Mouse (Mus musculus): ENCODE data around the gene Ly6g6d. TPM values are rescaled to one million over a fixed set of nuclear protein-coding genes. Genes with fewer than 3 reads are reported as not detected.

The Ly6g6d gene
- total RNA-seq, 2 experiments from 2014 or later = 0.53 to 0.78 TPM

GRCm38 (mm10) chr17:35029691-35030532 is 48.0 kb downstream of the Ly6g6d start:
- intact Hi-C loops (cut with DNase I) = loop anchor here (10.0 kb wide), 1 partner anchor 205 kb away; the partner anchor contains the start of genes Atp6v1g2 and Nfkbil1
- DNase-seq (ENCODE audit: low spot score) = no peak

DNA sequence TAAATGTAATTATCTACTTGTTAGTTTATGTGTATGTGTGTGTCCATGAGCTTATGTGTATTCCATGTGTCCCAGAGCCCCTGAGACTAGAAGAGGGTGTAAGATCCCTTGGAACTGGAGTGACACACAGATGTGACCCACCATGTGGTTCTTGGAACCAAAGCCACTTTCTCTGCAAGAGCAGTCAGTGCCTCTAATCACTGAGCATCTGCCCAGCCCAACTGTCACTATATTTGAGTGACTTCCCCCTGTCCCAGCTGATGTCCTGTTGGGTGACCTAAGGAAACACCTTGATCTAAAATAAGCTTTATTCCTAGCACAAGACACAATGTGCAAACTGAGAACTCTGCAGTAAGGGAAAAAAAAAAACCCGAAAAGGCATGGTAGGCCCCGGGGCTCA is 49.5 kb downstream of the Ly6g6d start:
- DNase-seq (ENCODE audit: low spot score) = no peak
- intact Hi-C loops (cut with DNase I) = loop anchor here (10.0 kb wide), 1 partner anchor 206 kb away; the partner anchor contains the start of genes Atp6v1g2 and Nfkbil1

DNA sequence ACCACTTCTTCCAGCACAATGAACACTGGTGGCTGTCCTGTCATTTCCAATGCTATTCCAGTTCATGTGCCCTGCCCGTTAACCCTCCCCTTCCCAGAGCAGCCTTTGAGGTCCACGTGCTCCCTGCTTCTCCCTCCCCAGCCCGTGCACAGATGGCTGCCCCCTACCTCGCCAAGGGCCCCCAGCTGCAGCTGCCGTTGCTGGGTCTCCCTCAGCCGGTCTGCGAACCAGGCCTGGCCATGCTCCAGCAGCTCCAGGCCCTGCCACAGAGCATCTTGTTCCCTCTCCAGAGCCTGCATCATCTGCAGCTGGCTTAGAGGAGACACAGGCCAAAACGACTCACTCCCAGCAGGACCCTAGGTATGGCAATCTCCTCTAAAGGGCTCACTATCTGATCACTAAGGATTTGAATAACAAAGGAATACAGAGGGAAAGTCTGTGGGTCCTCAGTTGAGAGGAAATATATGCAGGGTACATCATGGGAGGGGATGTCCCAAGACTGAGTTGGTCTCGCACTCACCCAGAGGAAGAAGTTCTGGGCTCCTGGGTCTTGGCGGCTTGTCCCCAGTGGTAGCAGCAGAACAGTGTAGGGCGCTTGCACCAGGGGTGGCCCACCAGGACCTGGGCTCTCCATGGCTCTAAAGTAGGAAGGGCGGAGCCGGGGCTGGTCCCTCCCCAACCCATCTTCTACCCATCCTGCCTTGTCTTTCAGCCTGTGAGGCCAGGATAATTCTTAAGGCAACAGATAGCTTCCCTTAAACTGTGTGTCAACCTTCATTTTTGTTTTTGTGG is 50.4 kb downstream of the Ly6g6d start, which contains the start of gene Sapcd1:
Sapcd1 (minus strand) TSS at position 740 of the 792 bp plus-strand sequence.
- intact Hi-C loops (cut with DNase I) = loop anchor here (10.0 kb wide), 1 partner anchor 207 kb away; the partner anchor contains the start of genes Atp6v1g2 and Nfkbil1

GRCm38 (mm10) chr17:35026206-35026605 is 51.7 kb downstream of the Ly6g6d start:
- intact Hi-C loops (cut with DNase I) = loop anchor here (10.0 kb wide), 1 partner anchor 209 kb away; the partner anchor contains the start of genes Atp6v1g2 and Nfkbil1

More for the DNA sequence above, 50.4 kb downstream of the Ly6g6d start, which contains the start of gene Sapcd1:
- no peak for DNase-seq (ENCODE audit: low spot score)

GRCm38 (mm10) chr17:35024691-35025488 is 53.0 kb downstream of the Ly6g6d start:
- intact Hi-C loops (cut with DNase I) = loop anchor here (5.0 to 10.0 kb wide), 2 partner anchors 52 to 210 kb away; partner anchors contain the start of genes Atp6v1g2, Ly6g6d, Ly6g6e and Nfkbil1
- DNase-seq (ENCODE audit: low spot score) = no peak

More at GRCm38 (mm10) chr17:35026206-35026605, 51.7 kb downstream of the Ly6g6d start:
- DNase-seq (ENCODE audit: low spot score) = no peak

DNA sequence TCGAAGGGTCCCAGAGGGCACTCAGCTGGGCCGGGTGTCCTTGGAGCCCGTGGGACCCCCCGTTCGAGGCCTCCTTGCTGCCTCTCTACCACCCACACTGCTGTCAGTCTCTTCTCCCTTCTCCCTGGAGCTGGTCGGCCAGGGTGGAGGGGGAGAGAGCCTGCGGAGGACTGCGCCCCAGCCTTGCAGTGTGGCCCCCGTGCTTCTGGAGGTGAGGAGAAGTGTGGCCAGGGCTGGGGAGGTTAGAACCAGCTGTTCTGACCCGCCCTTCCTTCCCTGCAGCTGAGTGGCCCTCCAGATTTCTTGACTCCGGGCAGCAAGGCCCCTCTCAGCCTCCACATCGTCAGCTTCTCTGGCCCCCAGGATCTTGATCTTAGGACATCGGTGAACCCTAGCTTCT is 53.6 kb downstream of the Ly6g6d start:
- intact Hi-C loops (cut with DNase I) = loop anchor here (5.0 to 10.0 kb wide), 2 partner anchors 53 to 211 kb away; partner anchors contain the start of genes Atp6v1g2, Ly6g6d, Ly6g6e and Nfkbil1
- DNase-seq (ENCODE audit: low spot score) = no peak

GRCm38 (mm10) chr17:35023756-35024155 is 54.1 kb downstream of the Ly6g6d start:
- DNase-seq (ENCODE audit: low spot score) = no peak

GRCm38 (mm10) chr17:35023221-35023620 is 54.6 kb downstream of the Ly6g6d start:
- no peak for DNase-seq (ENCODE audit: low spot score)
- intact Hi-C loops (cut with DNase I) = loop anchor here (2.0 to 10.0 kb wide), 3 partner anchors 22 to 212 kb away; partner anchors contain the start of genes Atp6v1g2, Ly6g6d, Ly6g6e and Nfkbil1

More at GRCm38 (mm10) chr17:35023756-35024155, 54.1 kb downstream of the Ly6g6d start:
- intact Hi-C loops (cut with DNase I) = loop anchor here (2.0 to 10.0 kb wide), 3 partner anchors 21 to 211 kb away; partner anchors contain the start of genes Atp6v1g2, Ly6g6d, Ly6g6e and Nfkbil1

DNA sequence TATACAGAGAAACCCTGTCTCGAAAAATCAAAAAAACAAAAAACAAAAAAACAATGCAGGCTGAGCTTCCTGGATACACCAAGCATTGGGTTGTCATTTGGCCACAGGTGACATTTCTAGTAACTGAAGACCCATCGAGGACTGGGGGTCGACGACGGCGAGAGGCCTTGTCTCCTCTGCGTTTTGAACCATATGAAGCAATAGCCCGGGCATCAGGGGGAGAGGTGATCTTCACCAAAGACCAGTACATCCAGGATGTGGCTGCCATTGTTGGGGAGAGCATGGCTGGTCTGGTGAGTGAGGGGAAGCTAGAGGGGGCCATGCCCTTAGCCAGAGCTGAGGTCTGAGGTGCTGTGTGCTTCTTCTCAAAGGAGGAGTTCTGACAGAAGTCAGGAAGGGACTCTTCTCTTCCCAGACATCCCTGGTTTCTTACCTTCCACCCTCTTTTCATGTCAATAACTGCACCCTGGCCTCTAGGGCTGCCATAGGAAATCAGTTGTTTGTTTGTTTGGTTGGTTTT is 55.3 kb downstream of the Ly6g6d start:
- intact Hi-C loops (cut with DNase I) = loop anchor here (2.0 to 10.0 kb wide), 3 partner anchors 22 to 212 kb away; partner anchors contain the start of genes Atp6v1g2, Ly6g6d, Ly6g6e and Nfkbil1
- no peak for DNase-seq (ENCODE audit: low spot score)

DNA sequence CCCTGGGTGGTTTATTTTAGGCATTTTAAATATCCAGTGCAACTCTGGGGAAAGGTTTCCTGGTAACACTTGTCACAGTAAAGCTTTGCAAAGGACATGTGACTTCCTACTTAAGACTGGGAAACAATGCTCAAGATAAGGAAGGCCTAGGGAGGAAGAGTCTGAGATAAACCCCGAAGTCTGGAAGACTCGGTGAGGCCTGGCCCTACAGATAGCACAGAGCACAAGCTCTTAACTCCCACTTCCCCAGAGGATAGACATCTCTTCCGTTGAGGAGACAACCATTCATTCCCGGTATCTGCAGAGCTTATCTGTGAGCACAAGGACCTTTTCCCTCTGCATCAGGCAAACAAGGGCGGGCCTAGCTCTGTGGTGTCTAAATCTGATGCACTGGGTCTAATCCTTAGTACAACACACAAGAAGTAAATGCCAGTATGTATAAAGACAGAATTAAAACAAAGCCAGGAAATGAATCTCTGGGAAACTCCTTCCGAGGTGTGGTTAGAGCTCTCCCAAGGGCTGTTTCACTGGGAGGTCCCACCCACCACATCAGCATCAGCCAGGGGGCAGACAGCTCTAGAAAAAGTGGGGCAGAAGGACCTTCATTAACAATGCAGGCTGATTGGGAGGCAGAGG is 55.9 kb downstream of the Ly6g6d start:
- intact Hi-C loops (cut with DNase I) = loop anchor here (1.0 to 10.0 kb wide), 5 partner anchors 23 to 213 kb away; partner anchors contain the start of genes Atp6v1g2, Ddah2, Ly6g6d and Ly6g6e
- DNase-seq (ENCODE audit: low spot score) = no peak

Other genes with a start within 250 kb of the Ly6g6d start
- 10 to 100 TPM in 1 of 2 experiments, 1 to 10 TPM in 1; 9.4 to 12.7 TPM for gene Stk19, start 241.1 kb downstream of the Ly6g6d start, total RNA-seq (2021)
- gene Dxo, start 241.0 kb downstream of the Ly6g6d start, total RNA-seq (2021) = 10 to 100 TPM; 11.1 to 11.6 TPM
- 10 to 100 TPM; 18.4 to 22.6 TPM for gene Skiv2l, start 227.9 kb downstream of the Ly6g6d start, total RNA-seq (2021)
- gene Nelfe, start 227.7 kb downstream of the Ly6g6d start, total RNA-seq (2021) = 10 to 100 TPM; 15.5 to 16.7 TPM
- gene Cfb, start 215.5 kb downstream of the Ly6g6d start, total RNA-seq (2021) = 1 to 10 TPM; 2.8 to 6.0 TPM
- 1 to 10 TPM; 6.4 to 7.4 TPM for gene Zbtb12, start 198.6 kb downstream of the Ly6g6d start, total RNA-seq (2021)
- under 1 TPM in 1 of 2 experiments, not detected in 1; 0.08 TPM for gene Gm20547, start 196.0 kb downstream of the Ly6g6d start, total RNA-seq (2021)
- 1 to 10 TPM; 2.8 to 4.1 TPM for gene C2, start 179.8 kb downstream of the Ly6g6d start, total RNA-seq (2021)
- gene Ehmt2, start 179.6 kb downstream of the Ly6g6d start, total RNA-seq (2021) = 10 to 100 TPM; 37.6 to 39.1 TPM
- not detected for gene Slc44a4, start 163.6 kb downstream of the Ly6g6d start, total RNA-seq (2021)
- gene Neu1, start 146.8 kb downstream of the Ly6g6d start, total RNA-seq (2021) = 10 to 100 TPM; 12.7 to 14.1 TPM
- gene Hspa1b, start 118.8 kb downstream of the Ly6g6d start, total RNA-seq (2021) = 1 to 10 TPM; 1.9 to 6.9 TPM
- not detected for gene Gm20481, start 108.2 kb downstream of the Ly6g6d start, total RNA-seq (2021)
- 1 to 10 TPM; 2.9 to 7.7 TPM for gene Hspa1a, start 105.9 kb downstream of the Ly6g6d start, total RNA-seq (2021)
- gene Hspa1l, start 105.4 kb downstream of the Ly6g6d start, total RNA-seq (2021) = 1 to 10 TPM; 6.9 to 8.1 TPM
- 10 to 100 TPM; 19.0 to 19.1 TPM for gene Lsm2, start 96.2 kb downstream of the Ly6g6d start, total RNA-seq (2021)
- 10 to 100 TPM; 25.7 to 26.9 TPM for gene Vars, start 77.1 kb downstream of the Ly6g6d start, total RNA-seq (2021)
- 1 to 10 TPM; 7.3 to 7.7 TPM for gene Vwa7, start 61.5 kb downstream of the Ly6g6d start, total RNA-seq (2021)
- gene Sapcd1, start 50.0 kb downstream of the Ly6g6d start, total RNA-seq (2021) = not detected
- 1 to 10 TPM in 1 of 2 experiments, under 1 TPM in 1; 0.57 to 1.3 TPM for gene Msh5, start 31.3 kb downstream of the Ly6g6d start, total RNA-seq (2021)
- gene Clic1, start 28.1 kb downstream of the Ly6g6d start, total RNA-seq (2021) = 10 to 100 TPM; 40.0 to 46.1 TPM
- 10 to 100 TPM; 27.7 to 31.3 TPM for gene Ddah2, start 19.0 kb downstream of the Ly6g6d start, total RNA-seq (2021)
- gene Ly6g6c, start 12.7 kb downstream of the Ly6g6d start, total RNA-seq (2021) = not detected
- gene Mpig6b, start 11.9 kb downstream of the Ly6g6d start, total RNA-seq (2021) = under 1 TPM; 0.18 to 0.87 TPM
- not detected for gene Ly6g6e, start 1.2 kb downstream of the Ly6g6d start, total RNA-seq (2021)
- not detected for gene Ly6g6f, start 7.5 kb upstream of the Ly6g6d start, total RNA-seq (2021)
- gene Abhd16a, start 11.2 kb upstream of the Ly6g6d start, total RNA-seq (2021) = 10 to 100 TPM; 47.9 to 57.5 TPM
- not detected for gene Ly6g5c, start 30.2 kb upstream of the Ly6g6d start, total RNA-seq (2021)
- gene Ly6g5b, start 37.4 kb upstream of the Ly6g6d start, total RNA-seq (2021) = under 1 TPM in 1 of 2 experiments, not detected in 1; 0.36 TPM
- gene Gpank1, start 43.4 kb upstream of the Ly6g6d start, total RNA-seq (2021) = 1 to 10 TPM; 6.3 to 9.5 TPM
- 100 to 1,000 TPM; 155 to 167 TPM for gene Csnk2b, start 44.0 kb upstream of the Ly6g6d start, total RNA-seq (2021)
- gene D17H6S53E, start 48.3 kb upstream of the Ly6g6d start, total RNA-seq (2021) = 10 to 100 TPM; 27.0 to 27.1 TPM
- gene Apom, start 54.0 kb upstream of the Ly6g6d start, total RNA-seq (2021) = not detected
- 100 to 1,000 TPM; 222 to 232 TPM for gene Bag6, start 57.1 kb upstream of the Ly6g6d start, total RNA-seq (2021)
- 100 to 1,000 TPM; 135 to 143 TPM for gene Prrc2a, start 86.8 kb upstream of the Ly6g6d start, total RNA-seq (2021)
- 1 to 10 TPM; 2.3 to 3.5 TPM for gene Aif1, start 98.0 kb upstream of the Ly6g6d start, total RNA-seq (2021)
- gene Lst1, start 110.4 kb upstream of the Ly6g6d start, total RNA-seq (2021) = 1 to 10 TPM; 2.7 to 5.3 TPM
- 1 to 10 TPM; 1.4 to 1.8 TPM for gene Ltb, start 116.4 kb upstream of the Ly6g6d start, total RNA-seq (2021)
- gene Tnf, start 123.9 kb upstream of the Ly6g6d start, total RNA-seq (2021) = under 1 TPM; 0.56 to 0.60 TPM
- gene Lta, start 127.3 kb upstream of the Ly6g6d start, total RNA-seq (2021) = not detected
- under 1 TPM; 0.50 to 0.65 TPM for gene Gm16181, start 142.8 kb upstream of the Ly6g6d start, total RNA-seq (2021)
- gene Atp6v1g2, start 155.6 kb upstream of the Ly6g6d start, total RNA-seq (2021) = 1 to 10 TPM; 2.5 to 2.8 TPM
- gene Nfkbil1, start 157.7 kb upstream of the Ly6g6d start, total RNA-seq (2021) = 1 to 10 TPM; 8.2 to 8.7 TPM
- gene Ddx39b, start 163.7 kb upstream of the Ly6g6d start, total RNA-seq (2021) = 10 to 100 TPM; 89.2 to 99.4 TPM
- 10 to 100 TPM; 84.3 to 89.6 TPM for gene H2-D1, start 184.7 kb upstream of the Ly6g6d start, total RNA-seq (2021)
- 1 to 10 TPM in 1 of 2 experiments, under 1 TPM in 1; 0.23 to 1.1 TPM for gene H2-Q1, start 242.3 kb upstream of the Ly6g6d start, total RNA-seq (2021)

All from heart, postnatal 25 days (tissue).